Mouse (Mus musculus): ENCODE results near the gene Olfr669.
"Not testable (repeated sequence)": the region's sequence is repeated elsewhere in the genome, so short reads cannot be mapped to it uniquely, and the experiment has no call there.

The Olfr669 gene

DNA sequence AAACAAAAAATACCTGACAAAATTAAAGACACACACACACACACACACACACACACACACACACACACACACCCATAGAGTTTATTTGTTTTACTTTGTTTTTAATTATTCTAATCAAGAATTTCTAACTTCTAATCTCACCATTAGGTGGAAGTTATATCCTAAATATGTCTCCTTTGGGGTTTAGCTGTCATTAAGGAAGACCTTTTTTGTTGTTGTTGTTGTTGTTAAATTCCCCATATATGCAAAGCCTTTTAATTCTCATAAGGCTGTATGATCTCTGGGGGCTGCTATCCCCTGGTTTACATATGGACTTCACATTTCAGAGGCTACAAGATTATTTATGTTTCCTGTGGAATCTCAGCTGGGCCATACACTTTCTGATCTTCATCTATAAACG is at the start of gene Olfr669:
TSS of gene Olfr669 (plus strand) at position 301 of the 400 bp plus-strand sequence.
- no peak for DNase-seq (ENCODE audit: low spot score)

DNA sequence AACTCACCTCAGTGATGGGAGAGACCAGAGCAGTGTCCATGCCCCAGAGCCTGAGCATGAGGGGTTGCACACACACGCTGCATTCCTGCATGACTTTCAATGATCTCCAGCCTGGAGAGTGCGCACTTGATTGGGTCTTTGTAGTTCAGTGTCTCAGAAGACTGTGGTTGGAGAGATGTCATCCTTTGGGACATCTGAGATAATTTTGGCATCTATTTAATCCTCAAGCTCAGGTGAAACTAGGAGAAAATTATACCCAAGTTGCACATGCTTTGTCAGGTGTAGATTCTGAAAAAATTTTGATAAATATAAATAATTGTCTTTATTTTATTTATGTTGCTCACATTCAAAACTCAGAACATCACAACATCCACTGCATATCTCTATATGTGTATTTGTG is 38.2 kb upstream of the Olfr669 start, which contains the start of gene Olfr666:
TSS of gene Olfr666 (minus strand) at position 101 of the 400 bp plus-strand sequence.
- no peak for DNase-seq (ENCODE audit: low spot score)

- no peak for DNase-seq (ENCODE audit: low spot score)
These were observed 12.7 kb upstream of the Olfr669 start, which contains the start of gene Olfr667 for GRCm38 (mm10) chr7:104921382-104921781. Gene Olfr667, minus strand, starts transcription at chr7:104921482.

- DNase-seq (ENCODE audit: low spot score): no peak
These were observed 6.1 kb upstream of the Olfr669 start, which contains the start of gene Olfr668 for GRCm38 (mm10) chr7:104927957-104928356. Gene Olfr668, minus strand, starts transcription at chr7:104928057.

- DNase-seq (ENCODE audit: low spot score): not testable (repeated sequence)
These were observed 16.2 kb downstream of the Olfr669 start for GRCm38 (mm10) chr7:104950234-104950633.

- DNase-seq (ENCODE audit: low spot score): no peak
These were observed 28.5 kb downstream of the Olfr669 start, which contains the start of gene Olfr670 for GRCm38 (mm10) chr7:104962520-104962919. Gene Olfr670, minus strand, starts transcription at chr7:104962620.

DNA sequence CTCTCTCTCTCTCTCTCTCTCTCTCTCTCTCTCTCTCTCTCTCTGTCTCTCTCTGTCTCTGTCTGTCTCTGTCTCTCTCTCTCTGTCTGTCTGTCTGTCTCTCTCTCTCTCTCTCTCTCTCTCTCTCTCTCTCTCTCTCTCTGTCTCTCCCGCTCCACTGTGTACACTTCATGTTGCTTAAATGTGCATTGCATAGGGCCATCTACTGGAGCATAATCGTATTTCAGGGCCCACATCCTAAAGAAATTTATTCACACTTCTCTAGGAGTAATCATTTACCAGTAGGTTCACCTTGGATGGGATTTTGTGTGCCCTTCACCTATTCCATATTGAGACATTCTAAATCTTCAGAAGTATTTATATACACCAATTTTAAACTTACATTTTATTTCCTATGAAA is 38.5 kb downstream of the Olfr669 start:
- not testable (repeated sequence) for DNase-seq (ENCODE audit: low spot score)

DNA sequence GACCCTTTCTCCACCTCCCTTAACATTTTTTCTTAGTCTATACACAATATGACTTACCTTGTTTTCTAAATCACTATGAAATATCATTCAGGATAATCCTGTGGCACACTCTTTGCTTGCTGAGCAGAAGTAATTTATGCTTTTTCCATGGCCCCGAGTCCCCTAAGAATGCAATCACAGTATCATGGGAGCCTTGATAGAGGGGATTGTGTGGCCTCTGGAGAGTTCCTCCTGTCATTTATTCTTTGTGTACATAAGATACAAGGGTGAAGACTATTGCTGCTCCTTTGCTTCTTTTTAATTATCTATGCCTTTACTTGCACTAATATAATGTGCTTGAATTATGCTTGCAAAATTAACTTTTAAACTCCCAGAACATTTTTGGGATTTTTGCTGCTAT is 45.0 kb downstream of the Olfr669 start, which contains the start of gene Olfr671:
TSS of gene Olfr671 (minus strand) at position 101 of the 400 bp plus-strand sequence.
- no peak for DNase-seq (ENCODE audit: low spot score)
